Mouse (Mus musculus): Measurements from ENCODE around the gene Ttc3. TPM values are rescaled to one million over a fixed set of nuclear protein-coding genes. Genes with fewer than 3 reads are reported as not detected.
A peak's percentile ranks its signal among the peaks of the same experiment; 100 is the strongest.

Gene Ttc3
- total RNA-seq, 2 experiments from 2014 or later, result 7.5 to 26.6 TPM

DNA sequence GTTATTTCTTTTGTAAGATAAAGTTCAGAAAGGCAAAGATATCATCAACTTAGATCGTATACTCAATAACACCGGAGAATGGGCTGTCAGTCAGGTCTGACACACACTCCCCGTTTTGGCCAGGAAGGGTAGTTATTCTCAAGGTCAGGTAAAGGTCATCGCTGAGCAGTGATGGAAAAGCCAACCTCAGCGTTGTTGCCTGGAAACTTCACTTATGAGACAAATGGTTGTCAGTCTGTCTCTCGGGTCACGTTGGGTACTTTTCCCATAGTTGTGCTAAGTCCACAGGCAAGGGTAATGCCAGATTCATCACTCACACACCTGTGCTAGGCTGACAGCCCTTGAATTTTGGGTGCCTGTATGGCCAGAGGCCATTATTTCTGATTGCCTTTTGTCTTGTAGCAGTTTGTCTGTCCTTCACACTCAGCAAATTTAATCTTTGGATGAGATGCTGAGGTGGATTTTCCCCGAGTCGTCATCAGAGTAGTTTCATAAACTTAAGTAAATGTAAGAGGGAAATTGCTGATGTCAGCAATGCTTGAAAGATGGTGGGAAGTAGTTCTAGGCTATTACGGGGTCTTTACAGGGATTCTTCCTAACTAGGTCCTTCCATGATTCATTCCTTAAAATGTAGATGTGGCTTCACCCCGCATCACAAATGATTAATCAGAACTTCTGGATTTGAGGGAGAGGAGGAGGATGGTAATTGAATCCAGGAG, 13.5 kb upstream of the Ttc3 start:
- no peak for ATAC-seq (replicated peaks; ENCODE audit: low FRiP score, poor library complexity, severe bottlenecking)

DNA sequence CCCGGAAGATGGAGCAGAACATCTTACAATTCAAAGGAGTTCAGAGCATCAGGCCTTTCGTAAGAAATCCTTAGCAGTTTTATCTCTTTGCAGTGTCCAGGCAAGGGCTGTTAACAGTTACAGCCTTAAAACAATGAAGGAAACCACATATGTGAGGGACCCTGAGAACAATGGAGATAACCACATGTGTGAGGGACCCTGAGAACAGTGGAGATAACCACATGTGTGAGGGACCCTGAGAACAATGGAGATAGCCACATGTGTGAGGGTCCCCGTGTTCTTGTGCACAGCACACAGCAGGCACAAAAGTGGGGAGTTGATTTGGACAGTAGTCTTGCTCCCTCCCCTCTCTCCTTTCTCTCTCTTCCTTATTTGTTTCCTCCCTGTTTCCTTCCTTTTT, 12.3 kb upstream of the Ttc3 start:
- ATAC-seq (replicated peaks; ENCODE audit: low FRiP score, poor library complexity, severe bottlenecking), result no peak

DNA sequence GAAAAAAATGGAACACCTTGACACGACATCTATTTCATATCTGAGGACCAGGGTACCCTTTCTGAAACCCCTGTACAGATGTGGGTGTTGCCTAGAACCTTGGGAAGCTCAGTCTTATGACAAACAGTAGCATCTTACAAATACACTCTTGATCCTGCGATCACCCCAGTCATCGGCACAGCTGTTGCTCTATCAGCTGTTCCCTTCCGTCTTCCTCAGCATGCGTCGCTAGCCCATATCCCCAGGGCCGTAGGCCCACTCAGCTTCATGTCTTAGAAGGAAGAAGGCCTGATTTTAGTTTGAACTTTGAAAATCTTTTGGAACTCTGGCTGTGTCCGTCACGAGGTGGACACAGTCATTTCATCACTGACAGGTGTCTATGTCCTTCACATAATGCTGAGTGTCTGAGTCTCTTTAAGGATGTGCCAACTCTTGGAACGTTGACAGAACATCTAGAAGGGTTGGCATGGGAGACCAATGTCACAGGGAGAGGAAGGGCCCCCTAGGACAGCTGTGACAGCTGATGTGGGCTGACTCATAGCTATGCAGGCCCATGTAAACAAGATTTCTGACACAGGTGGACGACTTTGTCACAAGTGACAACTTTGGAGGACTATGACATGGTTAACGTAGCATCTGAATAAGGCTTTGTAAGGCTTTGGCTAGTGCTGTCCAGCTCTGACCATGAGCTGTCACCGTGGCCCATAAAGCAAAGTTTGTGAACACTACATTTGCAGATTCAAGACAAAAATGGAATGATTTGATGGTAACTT, 9.7 kb upstream of the Ttc3 start:
- no peak for ATAC-seq (replicated peaks; ENCODE audit: low FRiP score, poor library complexity, severe bottlenecking)

DNA sequence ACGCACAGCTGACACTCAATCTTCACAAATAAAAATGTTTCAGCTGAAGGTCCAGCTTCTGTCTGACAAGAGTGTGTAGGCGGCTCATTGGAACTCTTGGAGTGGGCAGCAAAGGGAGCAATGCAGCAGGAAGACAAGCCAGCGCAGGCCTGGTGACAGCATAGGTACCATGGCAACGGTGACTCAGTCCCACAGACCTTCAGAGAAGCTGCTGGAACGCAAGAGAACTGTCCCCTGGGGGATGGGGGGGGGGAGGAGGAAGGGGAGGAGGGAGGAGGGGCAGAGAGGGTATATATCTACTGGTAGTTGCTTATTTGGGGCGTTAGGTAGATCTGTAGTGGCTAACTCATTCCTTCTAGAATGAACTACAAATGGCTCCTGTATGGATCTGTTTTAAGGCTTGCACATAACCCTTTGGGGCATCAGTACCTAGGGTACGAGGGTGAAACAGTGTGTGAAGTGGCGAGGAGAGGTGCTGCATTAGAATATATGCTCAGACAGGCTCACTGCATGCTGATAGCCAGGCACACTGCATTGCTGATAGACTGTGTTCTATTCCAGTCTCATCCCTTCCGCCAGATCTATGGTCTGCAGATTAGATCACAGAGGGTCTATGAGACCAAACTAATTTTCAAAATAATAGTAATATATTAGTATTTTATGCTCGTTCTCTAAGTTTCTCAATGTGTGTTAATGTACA, 8.1 kb upstream of the Ttc3 start:
- no peak for ATAC-seq (replicated peaks; ENCODE audit: low FRiP score, poor library complexity, severe bottlenecking)

DNA sequence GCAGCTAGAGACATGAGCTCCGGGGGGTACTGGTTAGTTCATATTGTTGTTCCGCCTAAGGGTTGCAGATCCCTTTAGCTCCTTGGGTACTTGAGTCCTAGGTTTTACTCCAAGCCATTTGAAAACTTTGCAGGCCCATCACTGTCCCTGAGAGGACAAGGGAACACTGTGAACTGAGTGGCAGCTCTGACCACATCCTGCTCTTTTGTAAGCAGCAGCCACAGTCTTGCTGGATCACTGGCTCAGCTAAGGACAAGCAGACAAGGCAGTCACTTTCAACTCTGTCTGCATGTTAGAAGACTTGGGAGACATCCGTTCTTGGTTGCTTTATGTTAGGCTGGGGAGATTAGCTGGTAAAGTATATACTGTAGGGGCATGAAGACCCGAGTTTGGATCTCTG, 6.6 kb upstream of the Ttc3 start:
- no peak for ATAC-seq (replicated peaks; ENCODE audit: low FRiP score, poor library complexity, severe bottlenecking)

DNA sequence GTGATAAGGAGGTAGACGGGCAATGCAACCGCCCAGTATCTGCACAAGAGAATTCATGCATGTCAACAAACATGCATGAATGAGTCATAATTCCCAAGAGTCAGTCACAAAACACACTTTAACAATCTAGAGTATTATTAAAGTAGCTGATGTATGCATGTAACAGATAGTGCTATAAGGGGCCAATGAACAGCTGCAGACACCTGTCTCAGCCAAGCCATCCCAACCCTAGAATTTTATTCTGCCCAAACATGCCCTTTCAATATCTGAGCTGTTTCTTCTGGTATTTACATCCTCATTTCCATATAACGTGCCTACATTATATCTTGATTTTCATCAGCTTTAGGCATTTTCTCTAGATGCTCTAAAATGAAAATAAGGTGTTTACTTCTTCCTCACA, 5.0 kb upstream of the Ttc3 start:
- no peak for ATAC-seq (replicated peaks; ENCODE audit: low FRiP score, poor library complexity, severe bottlenecking)

DNA sequence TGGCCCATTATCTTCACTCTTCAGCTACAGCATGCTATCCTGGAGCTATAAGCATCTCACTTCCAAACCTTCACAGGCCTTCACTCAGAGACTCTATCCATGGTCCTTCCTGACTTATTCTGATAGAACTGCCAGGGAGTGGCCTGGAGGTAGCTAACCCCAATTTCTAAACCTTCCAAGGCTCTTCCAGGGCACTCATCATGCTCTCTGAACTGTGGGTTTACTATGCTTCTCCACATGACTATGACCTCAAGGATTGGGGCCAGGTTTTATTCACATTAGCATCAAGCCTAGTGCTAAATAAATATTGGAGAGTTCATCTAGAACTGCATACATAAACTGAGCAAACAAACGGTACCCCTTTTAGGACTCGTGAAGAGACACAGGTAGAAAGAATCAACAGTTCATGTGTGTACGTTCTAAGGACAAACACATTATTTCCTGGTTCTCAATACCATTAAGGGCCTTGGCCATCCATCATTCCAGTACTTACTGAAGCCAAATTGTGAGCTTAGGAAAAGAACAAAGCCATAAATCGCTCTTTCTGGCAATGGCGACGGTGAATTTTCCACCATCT, 734 bp upstream of the Ttc3 start:
- no peak for ATAC-seq (replicated peaks; ENCODE audit: low FRiP score, poor library complexity, severe bottlenecking)

DNA sequence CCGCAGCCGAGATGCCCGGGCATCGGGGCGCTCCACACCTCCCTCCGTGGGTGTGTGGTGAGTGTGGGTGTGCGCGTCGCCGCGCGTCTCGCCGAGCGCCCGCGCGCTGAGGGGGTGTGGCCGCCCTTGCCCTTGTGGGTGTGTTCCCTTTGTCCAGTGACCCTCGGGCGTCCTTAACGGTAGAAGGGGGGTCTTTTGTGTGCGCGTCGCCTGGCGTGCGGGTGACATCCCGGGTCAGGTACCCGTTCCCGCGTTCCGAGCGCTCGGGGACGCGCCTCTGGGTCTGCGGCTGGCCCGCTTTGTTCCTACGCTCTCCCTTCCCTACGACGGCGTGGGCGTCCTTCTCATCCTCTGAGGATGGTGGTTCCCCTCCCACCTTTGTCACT, 490 bp downstream of the Ttc3 start:
- peak; percentile 76 for ATAC-seq (replicated peaks; ENCODE audit: low FRiP score, poor library complexity, severe bottlenecking)

DNA sequence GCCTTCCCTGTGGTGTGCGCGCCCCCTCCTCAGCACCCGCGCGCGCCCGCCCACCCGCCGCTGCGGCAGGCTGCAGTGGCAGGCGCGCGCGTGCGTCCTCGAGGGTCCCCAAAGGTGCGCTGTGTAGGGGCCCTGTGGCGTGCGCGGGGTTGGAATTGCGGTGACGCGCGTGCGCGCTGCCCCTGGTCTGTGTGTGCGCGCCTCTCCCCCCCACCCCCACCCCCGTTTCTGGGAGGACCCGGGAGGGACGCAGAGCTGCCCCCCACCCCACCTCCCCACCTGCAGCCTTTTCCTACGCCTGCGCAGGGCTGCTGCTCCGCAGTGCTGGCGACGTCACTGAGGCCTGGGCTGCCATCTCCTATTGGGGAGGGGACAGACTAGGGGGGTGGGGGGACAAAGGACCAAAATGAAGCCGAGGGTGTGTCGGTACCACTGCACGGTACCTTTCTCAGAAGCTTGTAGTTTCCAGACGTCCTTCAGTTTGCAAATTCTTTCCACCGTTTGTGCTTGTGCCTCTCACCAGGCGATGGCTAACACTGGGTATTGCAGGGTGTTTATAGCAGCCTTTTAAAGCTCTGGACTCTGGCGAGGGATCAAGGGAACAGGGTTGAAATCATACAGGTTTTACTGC, 998 bp downstream of the Ttc3 start, which contains the start of gene Pigp:
TSS of gene Pigp (minus strand) at position 542 of the 631 bp plus-strand sequence.
- no peak for ATAC-seq (replicated peaks; ENCODE audit: low FRiP score, poor library complexity, severe bottlenecking)

DNA sequence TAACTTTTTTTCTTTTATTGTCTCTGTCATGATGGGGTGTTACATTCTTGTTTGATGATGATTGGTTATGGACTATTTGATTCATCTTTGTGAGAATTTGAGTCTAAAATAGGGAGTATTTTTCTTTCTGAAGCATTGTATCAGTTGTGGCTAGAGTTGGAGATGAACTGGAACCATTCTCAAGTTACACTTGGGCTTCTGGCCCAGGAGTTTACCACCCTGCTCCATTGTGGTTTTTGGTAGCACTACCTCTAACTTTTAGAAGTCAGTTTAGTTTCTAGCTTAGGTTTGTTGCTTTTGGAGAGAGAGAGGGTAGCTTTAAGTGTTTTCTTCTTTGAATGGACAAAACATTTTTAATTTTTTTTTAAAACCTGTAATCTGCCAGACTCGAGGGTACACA, 9.0 kb downstream of the Ttc3 start:
- no peak for ATAC-seq (replicated peaks; ENCODE audit: low FRiP score, poor library complexity, severe bottlenecking)

DNA sequence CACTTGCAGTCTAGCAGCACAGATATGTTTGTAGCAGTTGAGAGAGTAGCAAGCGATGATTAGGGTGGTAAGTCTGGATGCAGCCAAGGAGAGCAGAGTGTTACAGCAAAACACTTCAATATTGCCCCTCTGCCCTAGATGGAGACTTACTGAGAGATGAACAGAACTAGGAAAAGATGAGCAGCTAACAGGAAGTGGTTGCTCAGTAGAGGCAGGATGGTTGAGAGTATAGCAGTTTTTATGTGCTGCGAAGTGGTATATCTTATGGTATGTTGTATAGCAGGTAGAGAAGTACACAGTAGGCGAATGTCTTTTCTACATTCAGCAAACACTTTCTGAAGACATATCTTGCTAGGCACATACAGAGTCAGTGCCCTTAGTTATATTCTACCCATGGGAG, 12.9 kb downstream of the Ttc3 start:
- ATAC-seq (replicated peaks; ENCODE audit: low FRiP score, poor library complexity, severe bottlenecking), result no peak

DNA sequence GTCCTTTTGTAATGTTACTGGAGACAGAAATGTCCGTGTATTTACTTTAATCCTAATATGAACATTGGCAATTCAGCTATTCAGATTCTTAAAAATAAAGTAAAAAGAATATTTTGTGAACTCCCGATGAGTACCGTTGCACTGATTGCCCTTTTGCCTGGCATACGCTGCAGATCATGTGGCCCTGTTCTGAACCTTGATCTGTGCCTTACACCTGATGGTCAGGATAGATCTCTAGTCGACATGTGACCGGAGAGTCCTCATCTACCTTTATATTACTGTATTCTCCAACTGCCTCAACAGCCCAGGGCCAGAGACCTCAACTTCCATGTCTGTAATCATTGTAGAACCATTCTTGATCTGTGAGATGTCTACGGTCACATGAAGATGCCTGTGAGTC, 17.3 kb downstream of the Ttc3 start:
- ATAC-seq (replicated peaks; ENCODE audit: low FRiP score, poor library complexity, severe bottlenecking), result no peak

DNA sequence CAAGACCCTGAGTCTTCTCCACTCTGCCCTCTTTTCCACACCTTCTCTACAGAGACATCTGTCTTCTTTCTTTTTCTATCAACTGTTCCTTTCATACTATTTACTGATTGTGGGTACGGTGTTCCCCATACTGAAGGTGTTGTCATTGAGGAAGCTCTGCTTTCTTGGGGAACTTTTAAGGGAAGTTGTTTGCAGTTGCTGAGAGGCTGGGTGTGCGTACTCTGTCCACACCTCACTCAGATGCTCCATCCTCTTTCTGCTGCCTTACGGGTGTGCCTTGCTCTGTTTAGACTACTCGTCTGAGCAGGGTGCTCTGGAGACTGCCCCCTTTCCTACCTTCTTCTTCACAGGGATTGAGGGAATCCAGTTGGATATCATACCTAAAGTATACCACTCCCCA, 21.9 kb downstream of the Ttc3 start:
- no peak for ATAC-seq (replicated peaks; ENCODE audit: low FRiP score, poor library complexity, severe bottlenecking)

DNA sequence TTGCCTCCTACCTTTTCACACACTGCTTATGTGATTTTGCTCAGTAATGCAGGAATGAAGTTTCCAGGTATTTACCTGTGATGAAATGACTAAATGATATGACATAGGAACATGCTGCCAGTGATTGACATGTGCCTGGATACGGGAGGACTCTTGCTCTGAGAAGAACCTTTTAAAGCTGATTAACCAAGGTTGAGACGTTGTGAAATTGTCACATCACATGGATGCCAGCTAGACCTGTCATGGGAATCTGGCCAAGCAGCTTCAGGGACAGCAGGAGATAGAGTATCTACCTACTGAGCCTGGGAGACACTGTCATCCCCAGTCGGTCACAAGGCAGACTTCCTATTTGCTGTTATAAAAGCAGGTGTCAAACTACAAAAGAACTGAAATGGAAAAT, 24.6 kb downstream of the Ttc3 start:
- no peak for ATAC-seq (replicated peaks; ENCODE audit: low FRiP score, poor library complexity, severe bottlenecking)

DNA sequence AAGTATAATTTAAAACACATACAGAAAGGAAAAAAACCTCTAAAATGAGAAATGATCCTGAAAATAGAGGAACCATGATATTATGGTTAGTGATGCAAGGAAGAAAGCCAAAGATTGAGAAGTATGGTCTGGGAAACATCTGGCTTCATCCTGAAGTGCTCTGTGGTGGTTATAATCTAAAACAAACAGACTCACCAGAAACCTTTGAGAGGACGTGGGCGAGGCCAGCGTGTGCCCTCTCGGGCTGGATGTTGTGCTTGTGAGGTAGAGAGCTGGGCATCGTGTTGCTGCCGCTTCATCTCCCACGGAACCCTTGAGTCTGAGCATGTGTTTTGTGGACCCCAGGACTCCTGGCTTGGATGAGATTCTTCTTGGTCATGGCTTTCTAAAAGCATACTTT, 26.2 kb downstream of the Ttc3 start:
- ATAC-seq (replicated peaks; ENCODE audit: low FRiP score, poor library complexity, severe bottlenecking), result no peak

DNA sequence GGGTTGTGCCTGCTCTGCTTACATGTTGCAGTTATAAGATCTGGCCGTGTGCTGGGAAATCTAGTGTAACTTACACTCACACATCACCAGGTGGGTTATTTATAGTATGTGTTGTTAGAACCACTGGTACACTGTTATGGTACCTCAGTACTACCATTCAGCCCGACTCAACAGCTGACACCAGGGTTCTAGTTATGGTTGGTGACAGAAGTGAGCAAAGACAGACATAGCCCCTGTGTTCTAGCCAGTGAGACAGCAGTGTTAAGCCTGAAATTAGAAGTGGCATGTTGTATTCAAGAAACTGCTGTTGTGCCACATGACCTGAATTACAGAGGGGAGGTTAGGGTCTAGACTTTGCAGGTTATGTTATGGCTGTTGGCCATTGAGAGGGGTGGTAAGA, 28.7 kb downstream of the Ttc3 start:
- no peak for ATAC-seq (replicated peaks; ENCODE audit: low FRiP score, poor library complexity, severe bottlenecking)

DNA sequence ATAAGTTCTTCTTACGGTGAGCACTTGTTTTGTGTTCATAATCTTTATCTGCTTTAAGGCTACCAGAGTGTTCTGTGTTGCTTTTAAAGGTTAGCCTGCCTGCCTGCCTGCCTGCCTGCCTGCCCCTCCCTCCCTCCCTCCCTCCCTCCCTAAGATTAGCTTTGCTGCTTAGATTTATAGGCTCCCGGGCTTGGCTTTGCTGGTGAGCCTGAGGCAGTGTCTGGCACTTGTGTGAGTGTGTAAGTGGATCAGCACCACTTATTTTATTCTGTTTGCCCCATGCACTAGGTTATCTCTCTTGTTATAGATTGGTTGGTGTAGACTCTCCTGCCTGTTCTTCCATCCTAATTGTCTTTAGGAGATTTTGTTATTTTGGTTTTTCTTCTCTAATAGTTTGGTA, 31.2 kb downstream of the Ttc3 start:
- ATAC-seq (replicated peaks; ENCODE audit: low FRiP score, poor library complexity, severe bottlenecking), result no peak

DNA sequence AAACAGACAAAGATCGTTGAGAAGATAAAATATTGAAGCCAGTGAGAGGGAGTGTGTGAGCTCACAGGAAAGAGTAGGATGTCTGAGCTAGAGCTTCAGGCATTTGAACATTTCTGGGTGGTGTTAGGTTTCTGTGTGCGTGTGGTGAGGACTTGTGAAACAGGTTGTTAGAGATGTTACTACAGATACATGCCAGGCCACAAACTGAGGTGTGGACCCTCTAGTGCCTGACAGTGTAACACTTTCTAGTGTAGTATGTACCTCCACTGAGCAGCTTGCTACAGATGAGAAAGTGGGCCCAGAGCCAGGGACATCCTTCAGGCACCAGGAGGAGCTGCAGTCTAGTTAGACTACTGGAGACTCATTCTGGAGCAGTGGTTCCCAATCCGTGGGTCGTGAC, 31.8 kb downstream of the Ttc3 start:
- ATAC-seq (replicated peaks; ENCODE audit: low FRiP score, poor library complexity, severe bottlenecking), result no peak

DNA sequence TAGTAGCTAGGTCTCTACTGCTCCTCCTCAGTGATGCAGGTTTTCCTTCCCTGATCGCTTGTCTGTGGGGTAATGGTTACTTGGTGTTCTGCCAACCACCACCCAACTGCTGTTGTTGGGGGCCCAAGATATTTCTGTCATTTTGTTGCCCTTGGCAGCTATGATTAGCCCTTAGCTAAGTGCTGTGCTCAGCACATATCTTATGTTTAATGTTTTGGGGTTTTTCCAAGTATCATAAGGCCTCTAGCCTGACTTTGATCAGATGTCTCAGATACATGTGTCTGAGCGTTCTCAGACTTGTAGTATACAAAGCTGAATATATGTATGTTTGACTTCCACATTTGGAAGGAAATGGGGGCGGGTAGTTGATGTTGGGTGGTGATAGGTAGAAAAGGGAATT, 40.9 kb downstream of the Ttc3 start:
- no peak for ATAC-seq (replicated peaks; ENCODE audit: low FRiP score, poor library complexity, severe bottlenecking)

DNA sequence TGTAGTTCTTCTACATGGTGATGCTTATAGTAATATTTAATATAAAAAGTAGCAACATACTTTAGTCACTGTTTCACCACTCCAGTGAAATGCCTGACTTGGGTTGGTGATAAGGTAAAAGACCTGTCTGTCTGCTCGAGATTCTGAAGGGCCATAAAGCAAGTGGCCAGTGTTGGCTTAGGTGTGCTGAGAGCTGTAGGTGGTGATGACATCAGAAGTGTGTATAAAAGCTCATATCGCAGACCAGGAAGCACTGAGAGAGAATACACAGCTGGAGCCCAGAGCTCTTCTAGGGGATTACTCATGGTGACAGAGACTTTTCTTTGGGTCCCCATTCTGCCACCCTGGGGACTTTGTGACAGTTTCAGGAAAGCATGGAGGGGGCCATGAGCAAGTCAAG, 41.8 kb downstream of the Ttc3 start:
- ATAC-seq (replicated peaks; ENCODE audit: low FRiP score, poor library complexity, severe bottlenecking), result no peak

Measured in erythroid progenitor cell, adult 5-6 weeks (primary cell).